Mouse (Mus musculus) brain, embryonic 18.5 days (tissue): Measurements from ENCODE around the gene Trim26.

Experiments
- DNase-seq: peaks from one replicate; pipeline ENCODE4 v3.0.0-alpha.2; 2012; ENCODE audit warnings: low read depth, low spot score

Gene Trim26

GRCm38 (mm10) chr17:36899376-36899775, 62.4 kb downstream of the Trim26 start:
- no peak for DNase-seq

- no peak for DNase-seq
Measured at GRCm38 (mm10) chr17:36900001-36900400, 63.1 kb downstream of the Trim26 start.

GRCm38 (mm10) chr17:36900691-36901090, 63.8 kb downstream of the Trim26 start:
- DNase-seq, result no peak

- no peak for DNase-seq
Measured at GRCm38 (mm10) chr17:36903651-36904050, 66.7 kb downstream of the Trim26 start.

- DNase-seq, result no peak
Measured at GRCm38 (mm10) chr17:36908235-36908634, 71.3 kb downstream of the Trim26 start.
